Mouse (Mus musculus): ENCODE data around the gene Anks1b.

DNA sequence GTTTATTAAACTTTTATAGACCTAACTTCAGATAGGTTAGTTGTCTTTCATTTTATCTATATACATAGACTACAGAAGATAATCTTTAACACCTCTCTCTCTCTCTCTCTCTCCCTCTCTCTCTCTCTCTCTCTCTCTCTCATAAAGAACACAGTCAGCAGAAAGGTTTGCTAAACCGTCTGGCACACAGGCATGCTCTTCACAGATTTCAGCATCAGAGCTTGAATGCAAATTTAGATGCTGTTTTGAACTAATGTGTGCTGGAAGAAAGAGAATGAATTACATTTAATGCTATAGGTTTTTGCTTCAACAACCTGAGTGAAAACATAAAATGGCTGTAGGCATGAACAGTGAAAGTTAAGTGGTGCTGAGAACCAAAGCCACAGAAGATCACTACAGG is 429.9 kb downstream of the Anks1b start:
- no peak for TF ChIP-seq CTCF (IDR thresholded peaks at IDR 0.05; ENCODE audit: low read depth)
- TF ChIP-seq EP300 (optimal IDR thresholded peaks at IDR 0.05) = no peak
